Mouse (Mus musculus) midbrain, embryonic 11.5 days (tissue): ENCODE data around the gene Fbxl16. TPM values are rescaled to one million over a fixed set of nuclear protein-coding genes. Genes with fewer than 3 reads are reported as not detected.

Experiments used
- ATAC-seq: fragments of 200-750 bp; cut with Nextera tagmentation; 2 replicates; pipeline ENCODE4 v1.8.0; 2017; ENCODE audit warnings: moderate TSS enrichment, moderate library complexity; ENCODE audit not compliant: low FRiP score
- DNase-seq: peaks from one replicate; pipeline ENCODE4 v3.0.0; 2015; ENCODE audit warnings: low spot score; ENCODE audit errors: missing footprints
- H3K27ac ChIP-seq: fragments of 300-500 bp; sonication (generic); 2 replicates; pipeline ENCODE4 v1.5.1; 2014; ENCODE audit warnings: low read depth, low read length
- H3K27me3 ChIP-seq: fragments of 300-500 bp; sonication (generic); 2 replicates; pipeline ENCODE4 v1.6.1; 2014; ENCODE audit warnings: mild to moderate bottlenecking, low read length, moderate library complexity, mixed read lengths; ENCODE audit not compliant: control insufficient read depth, insufficient read depth
- H3K36me3 ChIP-seq: fragments of 300-500 bp; sonication (generic); 2 replicates; pipeline ENCODE4 v1.6.1; 2014; ENCODE audit warnings: mild to moderate bottlenecking, low read length, moderate library complexity, mixed read lengths; ENCODE audit not compliant: control insufficient read depth, insufficient read depth
- H3K4me1 ChIP-seq: fragments of 300-500 bp; sonication (generic); 2 replicates; pipeline ENCODE4 v1.6.1; 2014; ENCODE audit warnings: low read length; ENCODE audit not compliant: control insufficient read depth, insufficient read depth
- H3K4me2 ChIP-seq: fragments of 300-500 bp; sonication (generic); 2 replicates; pipeline ENCODE4 v1.6.1; 2014; ENCODE audit warnings: mild to moderate bottlenecking, moderate library complexity
- H3K4me3 ChIP-seq: fragments of 300-500 bp; sonication (generic); 2 replicates; pipeline ENCODE4 v1.5.1; 2014; ENCODE audit warnings: low read depth, low read length
- H3K9ac ChIP-seq: fragments of 300-500 bp; sonication (generic); 2 replicates; pipeline ENCODE4 v1.6.1; 2014; ENCODE audit warnings: low read length
- H3K9me3 ChIP-seq: fragments of 300-500 bp; sonication (generic); 2 replicates; pipeline ENCODE4 v1.6.1; 2016; ENCODE audit warnings: low read length; ENCODE audit not compliant: control insufficient read depth
- WGBS: fragments of 180-500 bp; shearing (Covaris S2); extraction: QIAGEN DNeasy Blood & Tissue Kit; methylation state at CpG from one replicate; pipeline ENCODE4 v1.1.7; 2014; 5-methylcytosine and 5-hydroxymethylcytosine counted together
- polyA plus RNA-seq: library from polyadenylated mRNA; unstranded; fragments of >200 nt; fragmentation: Nextera tagmentation; extraction: Ambion mirVana; gene quantifications from 2 replicates; pipeline ENCODE4 v1.2.1, GENCODE M21; 2014

Fbxl16 gene
- polyA plus RNA-seq, 1 experiment from 2014 or later = 11.2 TPM

DNA sequence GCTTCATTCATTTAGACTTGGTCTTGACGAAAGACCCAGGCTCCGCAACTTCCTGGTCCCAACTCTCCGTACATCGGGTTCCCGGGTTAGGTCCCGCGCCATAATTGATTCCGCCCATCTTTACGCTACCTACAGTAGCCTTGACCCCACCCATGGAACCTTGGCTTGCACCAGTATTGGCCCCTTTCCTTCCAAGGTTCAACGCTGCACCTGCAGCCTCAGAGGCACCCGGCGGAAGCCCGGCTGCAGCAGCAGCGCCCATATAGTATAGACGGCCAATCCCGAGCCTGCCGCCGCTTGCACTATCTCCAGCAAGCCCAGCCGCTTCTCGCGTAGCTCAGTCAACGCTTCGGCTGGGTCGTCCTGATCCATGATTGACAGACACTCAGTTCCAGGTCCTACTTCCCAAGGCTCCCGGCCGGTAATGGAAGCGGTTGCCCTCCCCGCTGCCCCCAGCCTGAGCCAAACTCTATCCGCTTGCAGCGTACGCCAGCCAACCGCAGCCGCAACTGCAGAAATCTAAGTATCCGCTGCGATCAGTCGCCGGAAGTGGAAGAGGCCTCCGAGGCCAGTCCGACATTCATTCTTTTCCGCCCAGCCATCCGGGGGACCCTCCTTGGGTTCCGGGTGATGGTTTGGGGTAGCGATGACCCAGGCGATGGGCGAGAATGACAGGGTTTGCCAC, 16.9 kb upstream of the Fbxl16 start:
- under 1% methylated on average over 45 of the region's 45 CpGs for WGBS
- Histone ChIP-seq H3K9ac (peak overlapping the region; percentile 87), H3K27me3 (no peaks in the 10 kb centered on the region), H3K4me3 (peak overlapping the region; percentile 82), H3K27ac (peak overlapping the region; percentile 75), H3K4me1 (peaks cover 48% of the 10 kb centered on the region), H3K4me2 (peak overlapping the region; percentile 98), H3K36me3 (0 out of 2 replicates have a peak, but pooled peaks cover 2% of the 10 kb centered on the region), H3K9me3 (no peaks in the 10 kb centered on the region)
- peak; percentile 45 for ATAC-seq
- peak; percentile 99 for DNase-seq

DNA sequence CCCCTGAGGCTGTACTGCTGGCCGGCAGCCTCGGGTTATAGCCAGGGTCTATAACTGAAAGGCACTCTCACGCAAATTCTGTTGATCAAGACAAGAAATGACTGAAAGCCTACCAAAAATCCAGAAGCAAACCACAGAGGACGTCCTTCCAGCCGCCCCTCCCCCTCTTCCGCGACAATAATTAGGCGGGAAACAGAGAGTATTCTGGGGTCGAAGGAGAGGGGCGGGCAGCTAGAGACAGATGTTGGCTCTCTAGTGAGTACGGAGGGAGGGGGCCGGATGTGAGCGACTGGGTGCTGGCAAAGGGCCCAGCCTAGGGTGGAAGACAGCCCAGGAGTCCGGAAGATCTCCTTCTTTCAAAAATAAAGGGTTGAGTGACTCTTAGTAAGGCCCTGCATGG, 16.3 kb upstream of the Fbxl16 start, which contains the start of gene Fam173a:
TSS of gene Fam173a (minus strand) at position 287 of the 400 bp plus-strand sequence.
- no peaks in the 10 kb centered on the region for H3K27me3 ChIP-seq
- peaks cover 54% of the 10 kb centered on the region for H3K4me1 ChIP-seq
- H3K9ac ChIP-seq = peak within 1 kb of the TSS; percentile 87
- 0 out of 2 replicates have a peak, but pooled peaks cover 2% of the 10 kb centered on the region for H3K36me3 ChIP-seq
- peak within 1 kb of the TSS; percentile 75 for H3K27ac ChIP-seq
- WGBS = under 1% methylated on average over 14 of the region's 14 CpGs
- H3K9me3 ChIP-seq = no peaks in the 10 kb centered on the region
- H3K4me2 ChIP-seq = peak within 1 kb of the TSS; percentile 98
- peak within 1 kb of the TSS; percentile 82 for H3K4me3 ChIP-seq
- ATAC-seq = peak; percentile 16; the same call in 1 of the 2 replicates
- no peak for DNase-seq

DNA sequence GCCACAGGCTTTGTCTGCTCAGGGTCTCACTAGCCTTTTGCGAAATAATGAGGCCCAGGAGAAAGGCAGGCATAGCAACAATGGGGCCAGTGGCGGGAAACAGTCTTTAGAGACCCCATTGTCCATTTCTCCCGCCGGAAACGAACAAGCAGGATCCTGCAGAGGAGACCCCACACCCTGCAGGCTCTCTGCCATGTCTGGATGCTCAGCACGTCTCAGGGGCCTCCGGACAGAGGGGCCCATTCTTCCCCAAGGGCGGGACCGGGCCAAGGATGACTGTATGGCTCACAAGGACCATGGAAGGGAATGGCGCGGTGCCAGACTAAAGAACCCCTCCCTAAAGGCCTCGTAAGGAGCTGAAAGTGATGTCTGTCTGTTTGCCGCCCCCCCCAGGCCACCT, 14.7 kb upstream of the Fbxl16 start:
- ATAC-seq (peak; percentile 48), DNase-seq (peak; percentile 91)
- H3K27ac ChIP-seq = peak overlapping the region; percentile 75
- no peaks in the 10 kb centered on the region for H3K27me3 ChIP-seq
- 0 out of 2 replicates have a peak, but pooled peaks cover 2% of the 10 kb centered on the region for H3K36me3 ChIP-seq
- peak overlapping the region; percentile 98 for H3K4me2 ChIP-seq
- peak overlapping the region; percentile 87 for H3K9ac ChIP-seq
- H3K4me3 ChIP-seq = peak overlapping the region; percentile 89
- no peaks in the 10 kb centered on the region for H3K9me3 ChIP-seq
- H3K4me1 ChIP-seq = peaks cover 55% of the 10 kb centered on the region
- WGBS = 28% methylated on average over 13 of the region's 13 CpGs

- H3K27me3 ChIP-seq = no peaks in the 10 kb centered on the region
- H3K4me1 ChIP-seq = peaks cover 55% of the 10 kb centered on the region
- no peaks in the 10 kb centered on the region for H3K9me3 ChIP-seq
- no peak for ATAC-seq
- H3K4me3 ChIP-seq = peak overlapping the region; percentile 89
- H3K27ac ChIP-seq = peak overlapping the region; percentile 75
- no peaks in the 10 kb centered on the region for H3K36me3 ChIP-seq
- no peak for DNase-seq
- 51% methylated on average over 17 of the region's 17 CpGs for WGBS
- H3K9ac ChIP-seq = peak overlapping the region; percentile 87
- H3K4me2 ChIP-seq = peak overlapping the region; percentile 98
Observed at GRCm38 (mm10) chr17:25794998-25795397, 13.9 kb upstream of the Fbxl16 start.

DNA sequence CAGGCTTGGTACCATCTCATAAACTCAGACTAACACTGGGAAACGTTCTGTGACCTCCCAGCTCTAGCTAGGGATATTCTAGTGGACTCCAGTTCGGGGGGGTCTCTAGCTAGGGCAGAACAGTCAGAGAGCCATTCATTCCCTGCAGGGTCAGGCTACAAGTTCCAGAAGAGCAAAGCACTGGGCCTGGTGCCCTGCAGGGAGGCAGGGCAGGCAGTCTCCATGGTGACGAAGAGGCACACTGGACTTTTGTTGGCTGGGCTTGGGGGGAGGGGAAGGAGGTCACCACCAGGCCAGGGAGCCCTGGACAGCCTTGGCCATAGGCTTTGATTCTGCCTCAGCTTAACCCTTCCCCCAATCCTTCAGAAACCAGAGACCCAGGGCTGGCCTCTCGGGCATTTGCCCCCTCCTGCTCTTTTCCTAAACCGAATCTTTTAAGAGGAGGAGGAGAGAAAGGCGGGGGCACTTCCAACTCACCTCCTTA, 13.2 kb upstream of the Fbxl16 start, which contains the start of gene AC134908.4:
TSS of gene AC134908.4 (minus strand) at position 51 of the 484 bp plus-strand sequence.
- peak; percentile 95 for DNase-seq
- Histone ChIP-seq H3K4me1 (peaks cover 55% of the 10 kb centered on the region), H3K9ac (peak within 1 kb of the TSS; percentile 87), H3K36me3 (no peaks in the 10 kb centered on the region), H3K9me3 (no peaks in the 10 kb centered on the region), H3K27me3 (no peaks in the 10 kb centered on the region), H3K27ac (peak within 1 kb of the TSS; percentile 75), H3K4me3 (peak within 1 kb of the TSS; percentile 89), H3K4me2 (peak within 1 kb of the TSS; percentile 98)
- 4% methylated on average over 6 of the region's 6 CpGs for WGBS
- peak; percentile 61 for ATAC-seq

DNA sequence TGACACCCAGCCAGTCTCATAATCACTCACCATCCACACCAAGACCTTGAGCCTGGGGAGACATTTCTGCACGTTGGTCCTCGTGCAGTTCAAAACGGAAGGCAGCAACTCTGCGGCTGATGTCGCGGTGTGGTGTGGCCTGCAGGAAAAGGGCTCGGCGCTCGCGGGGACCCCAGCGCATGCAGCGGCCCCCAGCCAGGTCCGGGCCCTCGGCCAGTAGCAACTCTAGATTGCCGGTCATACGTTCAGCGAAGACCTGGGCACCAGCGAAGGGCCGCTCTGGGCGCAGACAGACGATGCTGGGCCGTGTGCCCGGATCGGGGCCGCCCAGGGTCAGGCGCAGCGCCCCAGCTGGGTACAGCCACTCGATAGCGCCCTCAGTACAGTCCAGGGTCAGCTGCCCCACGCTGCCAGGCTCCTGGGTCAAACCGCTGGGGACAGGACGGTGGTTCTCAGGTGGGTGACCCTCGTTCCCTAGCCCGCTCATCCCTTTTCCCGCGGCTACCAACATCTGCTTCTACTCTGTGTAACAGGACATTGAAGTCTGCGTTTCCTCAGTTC, 12.6 kb upstream of the Fbxl16 start:
- H3K4me1 ChIP-seq = peaks cover 49% of the 10 kb centered on the region
- ATAC-seq (no peak), DNase-seq (peak; percentile 96)
- no peaks in the 10 kb centered on the region for H3K36me3 ChIP-seq
- H3K27me3 ChIP-seq = no peaks in the 10 kb centered on the region
- peak overlapping the region; percentile 89 for H3K4me3 ChIP-seq
- H3K27ac ChIP-seq = peak overlapping the region; percentile 75
- under 1% methylated on average over 36 of the region's 37 CpGs for WGBS
- H3K9ac ChIP-seq = peak overlapping the region; percentile 87
- H3K4me2 ChIP-seq = peak overlapping the region; percentile 98
- H3K9me3 ChIP-seq = no peaks in the 10 kb centered on the region

- peak within 1 kb of the TSS; percentile 98 for H3K4me2 ChIP-seq
- DNase-seq = peak; percentile 96
- H3K36me3 ChIP-seq = no peaks in the 10 kb centered on the region
- under 1% methylated on average over 34 of the region's 35 CpGs for WGBS
- ATAC-seq = peak; percentile 76
- peak within 1 kb of the TSS; percentile 89 for H3K4me3 ChIP-seq
- H3K9me3 ChIP-seq = no peaks in the 10 kb centered on the region
- peak within 1 kb of the TSS; percentile 75 for H3K27ac ChIP-seq
- peaks cover 45% of the 10 kb centered on the region for H3K4me1 ChIP-seq
- peak within 1 kb of the TSS; percentile 87 for H3K9ac ChIP-seq
- H3K27me3 ChIP-seq = no peaks in the 10 kb centered on the region
Observed at GRCm38 (mm10) chr17:25796951-25797369, 11.9 kb upstream of the Fbxl16 start, which contains the start of gene Metrn. TSS of gene Metrn (minus strand) at chr17:25797136.

- H3K4me2 ChIP-seq = no peak overlapping the region
- peak; percentile 97 for DNase-seq
- H3K4me3 ChIP-seq = no peak overlapping the region
- no peaks in the 10 kb centered on the region for H3K9me3 ChIP-seq
- H3K27me3 ChIP-seq = no peaks in the 10 kb centered on the region
- peaks cover 30% of the 10 kb centered on the region for H3K4me1 ChIP-seq
- no peak for ATAC-seq
- 8% methylated on average over 6 of the region's 6 CpGs for WGBS
- H3K27ac ChIP-seq = no peak overlapping the region
- no peak overlapping the region for H3K9ac ChIP-seq
- H3K36me3 ChIP-seq = no peaks in the 10 kb centered on the region
Observed at GRCm38 (mm10) chr17:25801029-25801428, 7.9 kb upstream of the Fbxl16 start.
